Mouse (Mus musculus) MEL (cell line): ENCODE data around the gene Rsph1. TPM values are rescaled to one million over a fixed set of nuclear protein-coding genes. Genes with fewer than 3 reads are reported as not detected.

Experiments used
- DNase-seq: peaks from one replicate; pipeline ENCODE4 v3.0.0; 2011; ENCODE audit warnings: low read depth, low spot score
- H3K27ac ChIP-seq: 2 replicates; pipeline ENCODE4 v1.5.1; 2012; ENCODE audit warnings: low read depth, mild to moderate bottlenecking, control low read depth, low read length, moderate library complexity; ENCODE audit not compliant: control insufficient read depth
- H3K27me3 ChIP-seq, 2 experiments: fragments of 150-350 bp in 1 of 2; sonication (generic) in 1 of 2; 2 replicates each; pipeline ENCODE4 v1.6.1; 2012; ENCODE audit warnings: low read length in 2 of 2, mild to moderate bottlenecking in 2 of 2, improper control_type of control experiment in 1 of 2, moderate library complexity in 1 of 2; ENCODE audit not compliant: insufficient read depth in 2 of 2, control insufficient read depth in 1 of 2
- H3K36me3 ChIP-seq, 2 experiments: 2 replicates each; pipeline ENCODE4 v1.6.1; 2012 to 2014; ENCODE audit warnings: low read length in 2 of 2, improper control_type of control experiment in 1 of 2, inconsistent platforms in 1 of 2, mild to moderate bottlenecking in 1 of 2; ENCODE audit not compliant: insufficient read depth in 2 of 2, control insufficient read depth in 1 of 2
- H3K4me1 ChIP-seq, 2 experiments: fragments of 150-350 bp in 1 of 2; sonication (generic) in 1 of 2; 2 replicates each; pipeline ENCODE4 v1.6.1; 2012; ENCODE audit warnings: low read length in 2 of 2, improper control_type of control experiment in 1 of 2, mild to moderate bottlenecking in 1 of 2; ENCODE audit not compliant: insufficient read depth in 2 of 2, control insufficient read depth in 1 of 2
- H3K4me3 ChIP-seq, 2 experiments: fragments of 150-350 bp in 1 of 2; sonication (generic) in 1 of 2; 2 replicates each; pipeline ENCODE4 v1.5.1; 2012; ENCODE audit warnings: low read depth in 2 of 2, low read length in 2 of 2, mild to moderate bottlenecking in 2 of 2, moderate library complexity in 2 of 2, control low read depth in 1 of 2, improper control_type of control experiment in 1 of 2; ENCODE audit not compliant: control insufficient read depth in 1 of 2, insufficient read depth in 1 of 2
- H3K79me2 ChIP-seq: 2 replicates; pipeline ENCODE4 v1.6.1; 2012; ENCODE audit warnings: mild to moderate bottlenecking, low read length, moderate library complexity; ENCODE audit not compliant: control insufficient read depth, poor library complexity, insufficient read depth
- H3K9ac ChIP-seq: 2 replicates; pipeline ENCODE4 v1.6.1; 2012; ENCODE audit warnings: low read depth, mild to moderate bottlenecking, control low read depth, low read length, moderate library complexity; ENCODE audit not compliant: control insufficient read depth, poor library complexity, severe bottlenecking
- H3K9me3 ChIP-seq: fragments of 150-350 bp; sonication (generic); replicated peaks from 2 replicates; pipeline ENCODE4 v1.6.1; 2012; ENCODE audit warnings: mild to moderate bottlenecking, low read length, improper control_type of control experiment, moderate library complexity; ENCODE audit not compliant: insufficient read depth
- BHLHE40 ChIP-seq: IDR thresholded peaks from 2 replicates; pipeline ENCODE4 v1.6.1; 2012; ENCODE audit warnings: low read depth, mild to moderate bottlenecking, inconsistent platforms, low read length, improper control_type of control experiment, borderline replicate concordance
- CTCF ChIP-seq, 3 experiments: IDR thresholded peaks in 2 of 3; conservative IDR thresholded peaks in 1 of 3; 2 replicates each; pipeline ENCODE4 v1.5.1; 2011 to 2012; ENCODE audit warnings: low read length in 3 of 3, low read depth in 2 of 3, mild to moderate bottlenecking in 2 of 3, improper control_type of control experiment in 1 of 3, inconsistent platforms in 1 of 3, mixed read lengths in 1 of 3, moderate library complexity in 1 of 3; ENCODE audit not compliant: control insufficient read depth in 1 of 3, insufficient read depth in 1 of 3, poor library complexity in 1 of 3, severe bottlenecking in 1 of 3
- E2F4 ChIP-seq: IDR thresholded peaks from 2 replicates; pipeline ENCODE4 v1.6.1; 2011; ENCODE audit warnings: low read depth, low read length, improper control_type of control experiment, borderline replicate concordance
- ELF1 ChIP-seq: IDR thresholded peaks from 2 replicates; pipeline ENCODE4 v1.6.1; 2014; ENCODE audit warnings: low read depth, mild to moderate bottlenecking, inconsistent platforms, low read length, improper control_type of control experiment, moderate library complexity
- EP300 ChIP-seq, 2 experiments: IDR thresholded peaks; 2 replicates each; pipeline ENCODE4 v1.6.1; 2011; ENCODE audit warnings: improper control_type of control experiment in 2 of 2, low read length in 2 of 2, low read depth in 1 of 2, mild to moderate bottlenecking in 1 of 2
- GABPA ChIP-seq: IDR thresholded peaks from 2 replicates; pipeline ENCODE4 v1.6.1; 2012; ENCODE audit warnings: low read depth, mild to moderate bottlenecking, inconsistent platforms, low read length, improper control_type of control experiment, moderate library complexity
- GATA1 ChIP-seq: IDR thresholded peaks from 2 replicates; pipeline ENCODE4 v1.6.1; 2011; ENCODE audit warnings: low read depth, low read length, improper control_type of control experiment
- HCFC1 ChIP-seq: IDR thresholded peaks from 2 replicates; pipeline ENCODE4 v1.6.1; 2012; ENCODE audit warnings: low read depth, mild to moderate bottlenecking, inconsistent platforms, low read length, improper control_type of control experiment, moderate library complexity
- JUND ChIP-seq: IDR thresholded peaks from 2 replicates; pipeline ENCODE4 v1.6.1; 2011; ENCODE audit warnings: low read depth, mild to moderate bottlenecking, improper control_type of control experiment, low read length
- KAT2A ChIP-seq: conservative IDR thresholded peaks from 2 replicates; pipeline ENCODE4 v1.6.1; 2012; ENCODE audit warnings: low read depth, low read length, improper control_type of control experiment, inconsistent platforms
- MAFK ChIP-seq: IDR thresholded peaks from 2 replicates; pipeline ENCODE4 v1.6.1; 2011; ENCODE audit warnings: low read depth, mild to moderate bottlenecking, low read length, improper control_type of control experiment, borderline replicate concordance
- MAZ ChIP-seq: IDR thresholded peaks from 2 replicates; pipeline ENCODE4 v1.6.1; 2012; ENCODE audit warnings: low read depth, mild to moderate bottlenecking, inconsistent platforms, low read length, improper control_type of control experiment
- MEF2A ChIP-seq: IDR thresholded peaks from 2 replicates; pipeline ENCODE4 v1.6.1; 2014; ENCODE audit warnings: low read depth, mild to moderate bottlenecking, inconsistent platforms, low read length, improper control_type of control experiment; ENCODE audit not compliant: poor library complexity, insufficient replicate concordance, severe bottlenecking; ENCODE audit errors: extremely low read depth
- MXI1 ChIP-seq: IDR thresholded peaks from 2 replicates; pipeline ENCODE4 v1.6.1; 2011; ENCODE audit warnings: mild to moderate bottlenecking, low read depth, low read length, improper control_type of control experiment
- MYC ChIP-seq: IDR thresholded peaks from 2 replicates; pipeline ENCODE4 v1.6.1; 2011; ENCODE audit warnings: low read depth, mild to moderate bottlenecking, low read length, improper control_type of control experiment, moderate library complexity
- NELFE ChIP-seq: IDR thresholded peaks from 2 replicates; pipeline ENCODE4 v1.6.1; 2011; ENCODE audit warnings: low read depth, low read length, improper control_type of control experiment
- POLR2AphosphoS2 ChIP-seq: IDR thresholded peaks from 2 replicates; pipeline ENCODE4 v1.6.1; 2011; ENCODE audit warnings: low read length, improper control_type of control experiment
- POLR2AphosphoS5 ChIP-seq: IDR thresholded peaks from 2 replicates; pipeline ENCODE4 v1.6.1; 2012; ENCODE audit warnings: low read depth, borderline replicate concordance, mild to moderate bottlenecking, inconsistent platforms, low read length, moderate library complexity, mixed read lengths
- RAD21 ChIP-seq: IDR thresholded peaks from 2 replicates; pipeline ENCODE4 v1.6.1; 2011; ENCODE audit warnings: mild to moderate bottlenecking, low read depth, low read length, improper control_type of control experiment
- RCOR1 ChIP-seq: IDR thresholded peaks from 2 replicates; pipeline ENCODE4 v1.6.1; 2012; ENCODE audit warnings: low read depth, mild to moderate bottlenecking, inconsistent platforms, low read length, improper control_type of control experiment
- TBP ChIP-seq: IDR thresholded peaks from 2 replicates; pipeline ENCODE4 v1.8.0; 2011; ENCODE audit warnings: low read depth, low read length, improper control_type of control experiment
- USF2 ChIP-seq, 2 experiments: IDR thresholded peaks; 2 replicates each; pipeline ENCODE4 v1.6.1; 2011 to 2012; ENCODE audit warnings: improper control_type of control experiment in 2 of 2, low read length in 2 of 2, borderline replicate concordance in 1 of 2, inconsistent platforms in 1 of 2, low read depth in 1 of 2, mild to moderate bottlenecking in 1 of 2; ENCODE audit not compliant: insufficient read depth in 1 of 2
- ZC3H11A ChIP-seq: IDR thresholded peaks from 2 replicates; pipeline ENCODE4 v1.6.1; 2012; ENCODE audit warnings: low read depth, mild to moderate bottlenecking, inconsistent platforms, low read length, improper control_type of control experiment
- ZNF384 ChIP-seq: IDR thresholded peaks from 2 replicates; pipeline ENCODE4 v1.6.1; 2012; ENCODE audit warnings: low read depth, mild to moderate bottlenecking, inconsistent platforms, low read length, improper control_type of control experiment
- polyA plus RNA-seq, 2 experiments: library from polyadenylated mRNA; stranded (reverse) in 1 of 2; unstranded in 1 of 2; fragments of >175 nt in 1 of 2; fragments of >200 nt in 1 of 2; gene quantifications; 2 replicates each; pipeline versions ENCODE4 v1.2.1 to v1.2.4; 2012; ENCODE audit warnings: low replicate concordance in 2 of 2, low read depth in 1 of 2; ENCODE audit not compliant: insufficient read length in 2 of 2, insufficient read depth in 1 of 2, missing spikeins in 1 of 2
- total RNA-seq: library from RNA; depleted of rRNA; stranded (reverse); fragments of 300-350 nt; gene quantifications from 2 replicates; pipeline ENCODE4 v1.2.3, GENCODE M21; 2012

Gene Rsph1
- total and polyA plus RNA-seq, 3 experiments = 1.3 to 3.6 TPM; not detected in 1

DNA sequence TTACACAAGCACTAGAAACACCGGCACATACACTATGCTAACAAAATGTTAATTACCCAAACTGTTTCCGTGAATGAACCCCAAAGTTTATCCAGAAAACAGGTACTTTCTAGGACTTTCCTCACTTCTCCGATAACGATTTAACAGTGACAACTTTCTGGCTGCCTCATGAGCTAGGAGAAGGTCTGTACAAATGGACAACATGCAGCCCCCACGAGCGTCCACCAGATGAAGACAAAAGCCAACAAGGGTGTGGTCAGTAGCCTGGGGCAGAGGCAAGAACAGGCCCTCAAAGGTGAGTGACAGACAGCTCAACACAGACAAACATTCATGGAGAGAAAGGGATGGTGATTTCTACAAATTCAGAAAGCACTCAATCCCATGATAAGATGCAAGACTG lies 9.6 kb downstream of the Rsph1 start:
- no peaks in the 10 kb centered on the region; a peak in 1 of 4 replicates for H3K36me3 ChIP-seq
- TF ChIP-seq MAZ (no peak), POLR2AphosphoS2 (no peak), KAT2A (no peak), ZC3H11A (no peak), MYC (no peak), RCOR1 (no peak), ELF1 (no peak), RAD21 (no peak), NELFE (no peak), MXI1 (no peak), JUND (no peak), EP300 (IDR thresholded peaks at IDR 0.05; ENCODE audit: low read depth in 1 of 2, low read length in 2 of 2) (no peak), POLR2AphosphoS5 (no peak), MAFK (no peak), ZNF384 (no peak), GATA1 (no peak), GABPA (no peak), TBP (no peak), USF2 (IDR thresholded peaks at IDR 0.05; ENCODE audit: borderline replicate concordance in 1 of 2, insufficient read depth in 1 of 2, low read depth in 1 of 2, low read length in 2 of 2) (no peak)
- H3K4me3 ChIP-seq = no peak overlapping the region
- H3K4me1 ChIP-seq = peaks cover 0 to 11% of the 10 kb centered on the region in 2 experiments; a peak in 2 of 4 replicates
- H3K27ac ChIP-seq = no peak overlapping the region
- H3K9ac ChIP-seq = no peak overlapping the region
- H3K27me3 ChIP-seq = no peaks in the 10 kb centered on the region; a peak in 1 of 4 replicates
- no peak for DNase-seq
- no peaks in the 10 kb centered on the region for H3K9me3 ChIP-seq
- H3K79me2 ChIP-seq = no peaks in the 10 kb centered on the region

DNA sequence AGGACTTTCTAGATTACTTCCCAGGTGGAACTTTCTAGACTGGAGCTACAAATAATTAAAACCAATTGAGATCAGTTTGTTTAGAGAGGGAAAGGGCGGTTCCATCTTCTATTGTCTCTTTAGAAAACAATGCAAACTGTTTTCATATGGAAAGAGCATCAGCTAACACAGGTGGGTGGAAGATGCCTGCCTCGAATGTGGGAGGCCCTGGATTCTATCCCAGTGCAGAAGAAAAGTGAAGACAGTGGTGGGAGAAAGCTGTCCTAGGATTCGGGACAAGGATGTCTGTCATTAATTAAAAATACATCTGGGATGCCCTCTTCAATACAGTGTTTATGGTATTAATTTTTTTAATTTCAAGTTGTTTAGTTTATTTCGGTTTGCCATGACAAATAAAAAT lies 10.0 kb downstream of the Rsph1 start:
- H3K4me1 ChIP-seq = peaks cover 0 to 11% of the 10 kb centered on the region in 2 experiments; a peak in 2 of 4 replicates
- no peak overlapping the region for H3K9ac ChIP-seq
- H3K27ac ChIP-seq = no peak overlapping the region
- no peaks in the 10 kb centered on the region; a peak in 1 of 4 replicates for H3K36me3 ChIP-seq
- no peak for DNase-seq
- no peak overlapping the region for H3K4me3 ChIP-seq
- no peaks in the 10 kb centered on the region; a peak in 1 of 4 replicates for H3K27me3 ChIP-seq
- H3K79me2 ChIP-seq = no peaks in the 10 kb centered on the region
- no peaks in the 10 kb centered on the region for H3K9me3 ChIP-seq
- TF ChIP-seq TBP (no peak), E2F4 (no peak), MEF2A (no peak), HCFC1 (no peak), CTCF (IDR thresholded peaks at IDR 0.05 in 2 of 3, conservative IDR thresholded peaks at IDR 0.05 in 1 of 3; ENCODE audit: control insufficient read depth in 1 of 3, insufficient read depth in 1 of 3, low read depth in 2 of 3, low read length in 3 of 3, poor library complexity in 1 of 3, severe bottlenecking in 1 of 3) (no peak), USF2 (IDR thresholded peaks at IDR 0.05; ENCODE audit: borderline replicate concordance in 1 of 2, insufficient read depth in 1 of 2, low read depth in 1 of 2, low read length in 2 of 2) (no peak), BHLHE40 (no peak), RCOR1 (no peak), EP300 (IDR thresholded peaks at IDR 0.05; ENCODE audit: low read depth in 1 of 2, low read length in 2 of 2) (no peak)
